Mouse (Mus musculus) heart, postnatal 0 days (tissue): ENCODE measurements around the gene Zscan21.

Experiments
- CTCF ChIP-seq: IDR thresholded peaks from 2 replicates; pipeline ENCODE4 v1.5.1; 2016; ENCODE audit warnings: antibody characterized with exemption, control low read depth, low read depth
- EP300 ChIP-seq: IDR thresholded peaks from 2 replicates; pipeline ENCODE4 v1.6.1; 2016; ENCODE audit warnings: antibody characterized with exemption, low read depth

GRCm38 (mm10) chr5:138107130-138107529 is 9.6 kb upstream of the Zscan21 start:
- TF ChIP-seq CTCF = no peak
- TF ChIP-seq EP300 = no peak
